Mouse (Mus musculus) cerebellum, postnatal 36 days (tissue): ENCODE measurements around the gene Olfr148.

Source experiments
- DNase-seq, 2 experiments: peaks; one replicate each; pipeline ENCODE4 v3.0.0; 2021 to 2022; ENCODE audit warnings: mixed read lengths in 2 of 2

Gene Olfr148

GRCm38 (mm10) chr9:39610355-39610754, at the start of gene Olfr148:
Olfr148 (plus strand) TSS chr9:39610655.
- DNase-seq: no peak

DNA sequence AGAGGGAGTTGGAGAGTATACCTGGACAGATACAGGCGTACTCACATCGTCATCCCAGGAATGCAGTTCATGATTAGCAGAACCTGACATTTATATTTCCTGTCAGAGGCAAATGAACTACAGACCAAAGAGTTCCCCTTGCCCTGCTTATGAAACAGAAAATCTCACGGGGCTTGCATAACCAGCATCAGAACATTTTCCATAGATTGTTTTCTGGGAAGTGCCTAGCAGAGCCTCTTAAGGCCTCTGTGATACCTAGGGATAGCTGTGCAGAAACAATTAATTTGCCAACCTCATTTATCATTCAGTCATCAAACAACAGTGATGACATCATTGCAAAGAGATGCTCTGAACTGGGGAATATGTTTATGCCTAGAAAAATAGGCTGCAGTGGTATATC, 35.0 kb upstream of the Olfr148 start, which contains the start of gene Olfr959:
Gene Olfr959, minus strand, starts transcription at position 101 of the 400 bp plus-strand sequence.
- no peak for DNase-seq

GRCm38 (mm10) chr9:39577050-39577449, 33.4 kb upstream of the Olfr148 start:
- no peak for DNase-seq

- DNase-seq: no peak
Measured at GRCm38 (mm10) chr9:39602536-39603332, 7.7 kb upstream of the Olfr148 start.

- DNase-seq: no peak
Measured at GRCm38 (mm10) chr9:39603333-39603845, 7.1 kb upstream of the Olfr148 start.

DNA sequence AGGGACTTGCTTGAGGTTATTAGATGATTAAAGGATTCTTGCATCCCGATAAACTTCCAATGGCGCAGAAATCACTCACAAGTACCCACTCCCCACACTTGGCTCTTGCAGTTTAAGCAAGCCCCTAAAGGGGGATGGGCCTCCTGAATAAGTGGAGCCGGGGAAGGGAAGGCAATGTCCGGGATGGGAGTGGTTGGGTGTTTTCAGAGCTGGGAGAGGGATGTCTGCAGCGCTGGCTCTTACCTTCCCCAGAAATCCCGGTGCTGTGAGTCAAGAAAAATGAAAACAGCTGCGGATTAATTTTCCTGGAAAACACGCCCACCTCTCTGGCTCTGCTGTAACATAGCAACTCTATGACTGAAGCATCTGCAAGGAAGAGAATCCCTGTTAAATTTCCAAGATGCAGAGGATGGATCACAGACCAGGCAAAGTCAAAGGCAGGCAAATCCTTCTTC, 6.4 kb upstream of the Olfr148 start, which contains the start of gene AW551984:
Gene AW551984, minus strand, starts transcription at position 405 of the 455 bp plus-strand sequence.
- DNase-seq: no peak

- DNase-seq: no peak
Measured at GRCm38 (mm10) chr9:39608497-39608896, 2.0 kb upstream of the Olfr148 start.

- no peak for DNase-seq
Measured at GRCm38 (mm10) chr9:39611953-39612352, 1.5 kb downstream of the Olfr148 start.

GRCm38 (mm10) chr9:39621073-39621472, 10.6 kb downstream of the Olfr148 start, which contains the start of gene Olfr960:
Olfr960 (plus strand) TSS chr9:39621373.
- DNase-seq: no peak

GRCm38 (mm10) chr9:39623783-39624182, 13.3 kb downstream of the Olfr148 start:
- DNase-seq: no peak

DNA sequence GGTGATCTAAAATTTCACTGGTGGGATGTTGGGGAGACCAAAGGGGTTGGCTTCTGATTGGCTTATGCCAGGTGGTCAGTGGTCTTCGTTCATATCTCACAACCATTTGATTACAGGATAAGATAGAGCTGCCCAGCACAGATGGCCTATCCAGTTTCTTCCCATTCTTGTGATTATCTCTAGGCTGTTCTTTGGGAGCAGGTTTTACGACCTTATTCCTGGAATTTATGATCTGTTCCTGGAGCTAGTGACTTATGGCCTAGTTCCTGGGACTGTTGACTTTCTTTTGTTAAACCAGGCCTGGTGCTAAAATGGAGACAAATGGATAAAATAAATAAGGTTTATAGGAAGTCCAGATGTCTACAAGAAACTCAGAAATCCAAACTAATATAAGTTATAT, 14.3 kb downstream of the Olfr148 start:
- DNase-seq: no peak

- no peak for DNase-seq
Measured at GRCm38 (mm10) chr9:39629069-39629468, 18.6 kb downstream of the Olfr148 start.

DNA sequence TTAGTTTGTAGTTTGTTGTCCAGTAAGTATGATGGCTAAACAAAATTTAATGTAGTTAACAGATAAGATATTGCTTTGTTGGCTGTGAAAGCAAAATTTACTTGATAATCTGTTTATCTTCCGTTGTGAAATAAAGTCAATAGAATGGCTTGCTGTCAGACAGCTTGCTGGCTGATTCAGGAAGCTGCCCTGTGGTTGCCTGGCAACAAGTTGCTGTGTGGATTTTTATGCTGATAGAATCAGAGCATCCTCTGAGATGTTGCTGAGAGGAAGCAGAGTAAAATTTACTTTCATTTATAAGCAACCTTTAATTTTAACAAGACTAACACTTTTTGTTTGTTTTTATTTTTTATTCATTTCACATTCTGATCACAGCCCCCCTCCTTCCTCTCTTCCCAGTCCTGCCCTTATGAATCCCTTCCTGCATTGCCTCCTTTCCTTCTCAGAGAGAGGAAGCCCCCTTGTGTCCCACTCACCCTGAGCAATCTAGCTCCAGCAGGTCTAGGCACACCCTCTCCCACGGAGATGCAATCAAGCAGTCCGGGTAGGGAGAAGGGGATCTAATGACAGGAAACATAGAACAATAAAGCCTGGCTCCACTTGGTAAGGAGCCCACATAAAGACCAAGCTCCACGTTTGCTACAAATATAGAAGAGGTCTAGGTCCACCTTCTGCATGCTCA, 23.6 kb downstream of the Olfr148 start:
- DNase-seq: no peak

GRCm38 (mm10) chr9:39644785-39645184, 34.3 kb downstream of the Olfr148 start, which contains the start of gene Olfr961:
Olfr961 (plus strand) TSS chr9:39645085.
- DNase-seq: no peak

GRCm38 (mm10) chr9:39647382-39647781, 36.9 kb downstream of the Olfr148 start:
- DNase-seq: no peak

- DNase-seq: no peak
Measured at GRCm38 (mm10) chr9:39654756-39655396, 44.4 kb downstream of the Olfr148 start.
